Mouse (Mus musculus) urinary bladder, postnatal 25 days (tissue): ENCODE results near the gene Atm.

Experiments used
- DNase-seq: peaks from one replicate; pipeline ENCODE4 v3.0.0; 2022; ENCODE audit warnings: low spot score

The Atm gene

DNA sequence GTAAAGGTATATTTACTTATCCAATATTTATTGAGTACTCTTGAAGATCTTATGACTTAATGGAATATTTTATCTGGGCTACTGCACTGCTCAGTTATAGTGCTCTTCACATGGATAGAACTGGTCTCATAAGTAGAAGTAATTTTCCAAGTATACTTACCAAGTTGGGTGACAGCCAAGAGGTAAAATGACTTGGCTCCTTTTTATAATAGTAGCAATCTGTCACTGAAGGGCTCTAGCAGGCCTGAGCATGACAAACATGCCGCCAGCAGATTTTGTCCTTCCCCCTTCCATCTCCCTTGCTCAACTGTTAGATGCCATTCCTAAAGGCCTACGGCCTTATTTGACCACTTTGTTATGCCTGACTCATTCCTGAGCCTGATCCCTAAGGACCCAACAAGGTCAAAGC, 127.6 kb downstream of the Atm start:
- DNase-seq: no peak

DNA sequence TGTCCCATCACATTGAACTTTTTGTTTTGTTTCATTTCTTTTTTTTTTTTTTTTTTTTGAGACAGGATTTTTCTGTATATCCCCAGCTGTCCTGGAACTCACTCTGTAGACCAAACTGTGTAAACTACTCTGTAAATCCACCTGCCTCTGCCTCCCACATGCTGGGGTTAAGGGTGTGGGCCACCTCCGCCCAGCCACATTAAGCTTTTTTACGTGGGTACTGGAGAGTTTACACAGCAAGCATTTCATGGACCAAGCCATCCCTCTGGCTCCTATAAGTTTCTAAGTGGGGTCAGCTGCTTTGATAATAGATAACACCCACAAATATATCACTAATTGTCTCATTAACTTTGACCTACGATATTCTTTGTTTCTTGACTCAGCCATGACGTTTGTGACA, 128.0 kb downstream of the Atm start:
- no peak for DNase-seq

DNA sequence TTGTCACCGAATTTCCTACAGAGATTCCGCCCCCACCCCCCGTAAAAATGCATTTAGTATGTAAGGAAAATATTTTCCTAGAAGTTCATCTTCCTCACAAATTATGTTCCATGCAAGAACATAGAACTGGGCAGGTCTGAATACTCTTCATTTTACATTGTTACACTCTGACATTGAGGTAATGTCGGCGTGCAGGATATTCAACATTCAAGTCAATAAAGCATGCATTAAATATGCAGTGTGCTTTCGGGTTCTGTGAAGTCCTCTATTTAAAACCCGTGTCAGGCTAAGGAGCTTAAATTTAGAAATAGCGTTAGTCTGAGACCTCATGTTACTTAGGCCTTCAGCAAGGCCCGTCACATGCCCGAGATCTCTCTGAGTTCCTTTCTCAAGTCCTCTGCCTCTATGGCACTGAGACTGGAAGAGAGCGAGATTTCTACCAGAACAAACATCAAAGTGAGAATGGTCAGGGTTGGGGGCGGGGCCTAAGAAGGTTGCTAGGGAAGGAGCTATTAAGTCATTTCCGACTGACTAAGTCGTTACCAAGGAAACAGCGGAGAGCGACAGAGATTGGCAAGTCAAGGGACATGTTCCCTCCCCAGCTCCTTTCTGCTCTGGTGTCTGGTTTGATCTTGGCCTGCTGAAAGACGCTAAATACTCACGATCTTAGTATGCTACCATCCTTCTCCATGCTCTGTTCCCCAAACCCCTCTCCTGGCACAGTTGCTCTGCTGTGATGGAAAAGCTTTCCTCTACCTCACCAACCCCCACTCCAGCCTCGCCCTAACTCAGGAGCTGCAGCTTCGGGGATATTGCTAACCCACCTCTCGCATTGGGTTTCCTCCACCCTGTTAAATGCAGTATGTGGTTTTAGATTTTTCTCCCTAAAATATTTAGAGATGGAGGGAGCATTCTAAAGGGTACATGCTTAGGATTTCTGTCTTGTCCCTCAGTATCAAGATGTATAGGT, 131.5 kb downstream of the Atm start:
- DNase-seq: peak; percentile 47

DNA sequence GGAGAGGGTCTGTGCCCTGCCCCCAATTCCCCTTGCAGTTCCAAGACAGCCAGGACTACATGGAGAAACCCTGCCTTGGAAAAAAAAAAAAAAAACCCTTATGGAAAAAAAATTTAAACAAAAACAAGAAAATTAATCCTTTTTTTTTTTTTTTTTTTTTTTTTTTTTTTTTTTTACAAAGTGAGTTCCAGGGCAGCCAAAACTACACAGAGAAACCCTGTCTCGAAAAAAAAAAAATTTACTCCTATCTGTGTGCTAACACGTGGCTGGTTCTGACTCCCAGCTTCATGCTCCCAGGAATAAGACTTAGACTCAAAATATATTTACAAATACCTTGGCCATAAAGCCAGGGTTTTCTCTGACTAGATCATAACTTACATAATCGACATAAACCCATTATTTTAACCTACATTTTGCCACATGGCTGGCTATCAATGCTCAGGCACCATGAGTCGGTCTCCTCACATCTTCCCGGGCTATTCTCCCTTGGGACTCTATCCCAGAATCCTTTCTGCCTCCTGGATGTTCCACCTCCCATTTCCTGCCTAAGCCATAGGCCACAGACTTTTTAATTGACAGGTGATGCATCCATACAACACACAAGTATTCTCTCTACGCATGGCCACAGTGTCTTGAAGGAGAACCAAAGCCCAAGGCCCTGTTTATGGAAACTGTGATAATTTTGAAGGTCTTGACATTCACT, 132.3 kb downstream of the Atm start:
- DNase-seq: no peak

DNA sequence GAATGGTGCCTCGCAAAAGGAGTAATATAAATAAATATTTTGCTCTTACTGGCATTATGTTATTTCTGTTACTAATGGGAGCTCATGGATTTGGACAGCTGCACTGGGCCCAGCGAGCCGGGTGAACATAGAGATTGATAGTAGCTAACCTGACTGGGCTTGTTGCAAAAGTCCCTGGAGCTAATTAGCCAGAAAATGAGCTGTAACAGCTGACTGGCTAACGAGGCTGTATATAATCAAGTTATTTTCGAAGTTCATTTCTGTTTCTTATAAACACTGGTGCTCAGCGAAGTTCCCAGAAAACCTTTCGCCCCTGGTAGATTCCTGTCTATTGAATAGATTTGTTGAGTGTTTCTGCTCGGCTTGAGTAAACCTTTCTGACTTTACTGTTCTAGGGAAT, 133.5 kb downstream of the Atm start:
- no peak for DNase-seq

DNA sequence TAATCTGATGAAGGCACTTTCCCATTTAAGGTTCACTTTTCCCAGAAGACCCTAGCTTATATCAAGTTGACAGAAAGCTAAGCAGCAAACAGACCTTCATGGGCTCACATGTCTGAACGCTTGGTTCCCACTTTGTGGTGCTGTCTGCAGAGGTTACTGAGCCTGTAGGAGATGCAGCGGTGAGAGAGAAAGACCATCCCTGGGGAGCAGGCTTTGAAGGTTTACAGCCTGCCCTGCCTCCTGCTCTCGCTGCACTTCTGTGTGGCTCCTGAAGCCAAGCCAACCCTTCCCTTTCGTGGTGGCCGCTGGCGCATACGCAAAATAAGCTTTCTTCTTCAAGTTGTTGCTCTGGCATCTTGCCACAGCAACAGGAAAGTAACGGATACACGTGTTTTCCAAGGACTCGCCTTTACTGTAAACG, 134.2 kb downstream of the Atm start, which contains the start of gene 4930550C14Rik:
Gene 4930550C14Rik, plus strand, starts transcription at position 35 of the 421 bp plus-strand sequence.
- DNase-seq: no peak

DNA sequence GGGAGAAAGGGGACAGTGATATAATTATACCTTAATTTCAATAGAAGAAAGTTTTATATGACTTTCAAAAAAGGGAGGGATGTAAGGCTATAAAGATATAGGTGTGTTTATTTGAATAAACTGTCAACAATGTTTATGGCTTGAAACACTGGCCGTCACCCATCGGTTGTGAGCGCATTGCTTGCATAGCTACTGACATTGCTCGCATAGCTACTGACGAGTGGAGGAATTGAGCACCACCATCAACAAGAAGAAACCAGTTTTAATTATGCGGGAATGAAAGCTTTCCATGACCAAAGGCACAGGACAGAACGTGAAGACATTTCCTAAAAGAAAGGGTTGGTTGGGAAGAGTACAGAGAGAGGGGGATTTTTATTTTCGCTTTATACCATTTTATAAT, 135.4 kb downstream of the Atm start:
- DNase-seq: no peak

DNA sequence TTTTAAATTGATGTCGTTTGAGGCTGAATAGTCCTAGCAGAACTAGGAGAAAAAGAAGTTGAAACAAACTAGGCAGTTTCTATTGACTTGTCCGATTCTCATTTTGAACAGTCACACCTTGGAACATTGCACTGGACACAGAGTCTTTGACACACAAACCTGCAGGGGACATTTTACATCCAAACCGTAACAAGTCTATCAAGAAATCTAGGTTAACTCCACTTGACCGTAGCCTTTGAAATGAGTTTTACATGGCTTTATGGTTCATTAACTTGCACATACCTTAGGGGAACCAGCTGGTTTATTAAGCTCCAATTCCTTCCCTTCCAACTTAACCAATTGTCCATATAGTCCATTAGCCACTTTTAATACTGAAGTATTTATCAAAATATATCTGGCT, 135.8 kb downstream of the Atm start:
- no peak for DNase-seq

DNA sequence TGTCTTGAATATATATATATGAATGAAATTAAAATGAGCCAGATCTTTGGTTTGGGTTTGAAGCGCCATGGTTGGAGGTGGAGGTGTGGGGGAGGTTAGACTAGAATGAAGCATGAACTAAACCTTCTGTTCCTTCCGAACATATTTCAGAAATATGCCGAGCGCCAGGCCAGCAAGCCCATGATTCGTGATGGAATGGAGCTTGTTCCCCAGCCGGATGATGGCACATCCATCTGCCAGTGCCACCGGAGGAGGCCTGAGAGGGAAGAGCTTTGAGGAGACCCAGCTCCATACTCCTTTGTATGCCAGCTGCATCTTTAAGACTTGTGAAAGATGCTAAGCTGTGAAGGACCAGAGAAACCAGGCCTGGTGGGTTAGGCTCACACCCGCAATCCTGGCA, 137.0 kb downstream of the Atm start:
- no peak for DNase-seq

DNA sequence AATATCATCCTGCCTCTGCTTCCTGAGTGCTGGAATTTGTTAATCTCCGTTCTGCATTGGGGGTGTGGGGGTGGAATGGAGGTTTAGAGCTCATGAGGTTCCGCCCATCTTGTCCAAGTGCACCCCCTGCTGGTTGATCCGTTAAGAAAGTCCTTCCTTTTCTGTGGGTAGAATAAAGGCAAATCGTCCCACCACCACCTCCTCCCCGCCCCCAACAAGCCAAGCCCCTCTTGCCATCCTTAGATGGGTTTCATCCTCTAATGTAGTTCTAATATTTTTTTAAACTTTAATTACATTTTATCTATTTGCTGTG, 138.2 kb downstream of the Atm start:
- peak; percentile 65 for DNase-seq

DNA sequence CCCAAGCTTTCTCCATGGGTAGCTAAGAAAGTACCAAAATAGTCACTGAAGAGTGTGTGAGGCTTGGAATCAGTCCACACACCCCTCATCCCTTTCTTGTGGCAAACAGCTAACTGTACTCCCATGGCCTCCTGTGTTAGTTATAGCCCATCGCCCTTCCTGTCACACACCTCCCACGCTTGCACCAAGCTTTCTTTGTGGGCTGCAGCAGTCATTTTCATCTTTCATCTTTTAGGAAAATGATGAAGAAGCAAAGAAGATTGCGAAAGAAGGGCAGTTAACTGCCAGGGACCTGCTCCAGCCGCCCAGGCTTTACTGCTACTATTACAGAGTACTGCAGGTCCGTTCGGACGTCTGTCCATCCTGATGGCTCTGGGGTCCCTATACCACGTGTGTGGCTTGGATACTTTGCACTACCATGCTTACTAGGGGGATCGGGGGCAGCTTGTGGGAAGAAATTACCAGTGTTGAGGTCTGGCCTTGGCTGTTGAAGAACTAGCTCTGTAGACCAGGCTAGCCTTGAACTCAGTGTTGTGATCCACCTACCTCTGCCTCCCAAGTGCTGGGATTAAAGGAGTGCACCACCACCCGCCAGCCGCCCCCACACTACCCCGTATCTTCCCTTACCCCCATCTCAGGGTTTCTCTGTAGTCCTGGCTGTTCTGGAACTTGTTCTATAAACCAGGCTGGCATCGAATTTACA, 138.7 kb downstream of the Atm start:
- no peak for DNase-seq

DNA sequence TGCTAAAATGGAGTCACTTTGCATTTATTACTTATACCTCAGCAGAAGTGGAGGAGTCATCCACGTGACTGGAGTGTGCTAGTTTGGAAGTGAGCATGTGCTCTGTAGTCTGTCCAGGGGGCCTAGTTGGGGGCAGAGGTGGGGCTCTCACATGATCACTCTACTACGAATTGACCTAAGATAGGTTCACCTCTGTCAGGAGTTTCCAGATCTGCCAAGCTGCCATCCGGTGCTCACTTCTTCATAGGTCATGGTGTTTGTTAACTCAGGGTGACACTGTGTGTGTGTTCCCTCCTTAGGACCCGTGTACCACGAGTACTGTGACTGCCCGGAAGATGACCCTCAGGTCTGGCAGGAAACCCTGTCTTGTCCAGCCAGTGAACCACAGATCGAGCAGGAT, 146.4 kb downstream of the Atm start:
- DNase-seq: no peak
